Mouse (Mus musculus) kidney, adult 18-20 months (tissue): ENCODE results near the gene Haghl.

Experiments
- DNase-seq: peaks from one replicate; pipeline ENCODE4 v3.0.0; 2021

Gene Haghl

DNA sequence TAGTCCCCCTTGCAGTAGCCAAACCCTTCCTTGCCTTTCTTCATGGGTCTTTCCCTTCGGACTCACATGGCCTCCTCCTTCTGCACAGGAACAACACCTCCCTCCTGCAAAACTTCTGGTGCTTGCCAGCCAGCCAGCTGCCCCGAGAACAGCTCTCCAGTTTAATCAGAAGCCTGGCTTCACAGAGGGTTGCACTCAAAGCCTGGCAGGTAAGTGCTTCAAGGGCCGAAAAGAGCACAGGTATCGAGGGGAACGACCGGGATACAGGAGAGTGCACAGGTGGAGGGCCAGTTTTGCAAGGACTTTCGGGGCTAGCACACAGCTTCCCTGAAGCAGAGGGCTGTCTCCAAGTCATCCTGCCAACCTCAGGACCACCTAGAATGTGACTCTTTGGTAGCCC is 46.6 kb downstream of the Haghl start:
- no peak for DNase-seq

DNA sequence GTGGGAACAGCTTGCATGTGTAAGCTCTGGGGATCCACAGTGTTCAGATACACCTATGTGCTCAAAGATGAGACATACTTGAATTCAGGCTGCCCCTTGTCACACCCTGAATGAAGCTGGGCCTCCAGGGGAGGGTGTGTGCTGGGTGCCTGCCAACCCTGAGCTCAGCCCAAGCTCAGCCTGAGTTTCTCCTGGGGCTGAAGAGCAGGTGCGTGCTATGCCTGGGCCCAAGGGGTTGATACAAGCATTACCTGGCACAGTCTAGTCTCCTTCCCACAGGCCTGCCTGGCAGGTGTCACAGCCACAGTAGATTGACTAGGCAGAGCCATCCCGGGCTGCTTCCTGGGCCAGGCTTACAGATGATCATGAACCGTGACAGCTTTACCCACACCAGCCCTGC is 49.7 kb downstream of the Haghl start, which contains the start of gene Mslnl:
Gene Mslnl, plus strand, starts transcription at position 298 of the 400 bp plus-strand sequence.
- no peak for DNase-seq

GRCm38 (mm10) chr17:25735246-25735645 is 50.2 kb downstream of the Haghl start:
- DNase-seq, result no peak

DNA sequence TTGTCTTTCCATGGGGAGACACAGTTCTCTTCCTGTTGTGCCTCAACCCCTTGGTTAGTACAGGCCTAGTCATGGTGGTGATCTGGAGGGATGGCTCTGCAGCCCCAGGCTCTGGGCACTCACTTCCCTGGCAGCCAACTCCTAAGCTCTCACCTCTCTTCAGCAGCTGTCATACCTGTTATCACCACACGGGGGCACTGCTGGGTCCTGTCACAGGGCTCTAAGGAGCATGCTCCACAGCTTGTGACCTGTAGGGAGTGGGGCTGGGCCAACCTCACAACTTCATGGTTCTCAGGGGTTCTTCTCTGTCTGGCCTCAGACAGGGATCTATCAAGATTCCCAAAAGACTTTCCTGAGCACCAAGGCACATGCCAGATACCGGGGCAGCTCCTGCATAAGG is 53.4 kb downstream of the Haghl start:
- peak; percentile 89 for DNase-seq
